Mouse (Mus musculus) bone marrow macrophage, adult 2 months (primary cell): ENCODE measurements around the gene Evi5.

Experiments
- CTCF ChIP-seq: IDR thresholded peaks from 2 replicates; pipeline ENCODE4 v1.5.1; 2012; ENCODE audit warnings: low read depth, mild to moderate bottlenecking, low read length, moderate library complexity
- POLR2A ChIP-seq: IDR thresholded peaks from 2 replicates; pipeline ENCODE4 v1.6.1; 2012; ENCODE audit warnings: mild to moderate bottlenecking, low read depth, low read length, borderline replicate concordance

DNA sequence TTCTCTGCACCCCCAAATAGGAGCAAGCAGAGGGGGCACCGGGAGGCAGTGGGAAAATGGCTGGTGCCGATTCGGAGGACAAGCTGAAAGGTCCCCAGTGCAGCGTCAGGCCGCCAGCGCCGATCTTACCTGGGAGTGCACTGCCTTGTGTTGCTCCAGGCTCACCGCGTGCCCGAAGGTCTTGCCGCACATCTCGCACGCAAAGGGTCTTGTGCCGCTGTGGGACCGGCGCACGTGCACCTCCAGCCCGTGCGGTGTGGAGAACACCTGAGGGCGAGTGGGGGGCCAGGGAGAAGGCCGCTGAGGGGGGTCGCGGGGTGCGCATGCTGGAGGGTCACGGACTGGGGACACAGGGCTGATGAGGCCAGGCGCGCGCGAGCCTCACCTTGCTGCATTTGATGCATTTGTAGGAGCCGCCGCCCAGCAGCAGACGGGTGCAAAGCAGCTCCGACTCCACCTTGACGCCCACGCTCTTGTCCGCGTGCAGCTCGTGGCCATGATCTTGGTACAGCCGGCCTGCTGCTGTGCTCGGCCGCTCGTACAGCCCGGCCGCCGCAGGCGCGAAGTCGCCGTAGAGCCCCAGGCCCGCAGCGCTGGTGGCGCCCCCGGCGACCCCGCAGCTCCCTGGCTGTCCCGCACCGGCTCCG, 153.8 kb downstream of the Evi5 start:
- no peak for TF ChIP-seq CTCF
- no peak for TF ChIP-seq POLR2A
